Mouse (Mus musculus): ENCODE results near the gene 9930111J21Rik2. TPM values are rescaled to one million over a fixed set of nuclear protein-coding genes. Genes with fewer than 3 reads are reported as not detected.
"Not testable (repeated sequence)": the region's sequence is repeated elsewhere in the genome, so short reads cannot be mapped to it uniquely, and the experiment has no call there.

The 9930111J21Rik2 gene
- total RNA-seq, 2 experiments from 2014 or later = 0.56 to 1.0 TPM

DNA sequence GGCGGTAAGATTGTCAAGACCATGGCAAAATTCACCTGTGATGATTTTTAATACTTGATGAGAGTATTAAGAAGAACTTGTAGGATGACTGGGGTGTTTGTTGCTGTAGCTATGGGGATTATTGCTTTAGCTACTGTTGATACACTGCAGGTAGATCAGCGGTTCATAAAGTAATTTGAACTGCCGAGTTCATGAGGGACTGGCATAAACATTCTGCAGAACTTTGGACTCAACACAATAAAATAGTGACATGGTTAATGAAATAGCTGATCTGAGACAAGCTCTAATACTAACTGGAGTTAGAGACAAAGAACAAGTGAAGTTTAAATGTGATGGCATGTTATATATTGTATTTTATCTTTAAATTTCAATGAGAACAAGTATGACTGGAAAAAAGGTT, 27.7 kb upstream of the 9930111J21Rik2 start:
- DNase-seq = no peak
- intact Hi-C loops (cut with DNase I) = no loop called here

DNA sequence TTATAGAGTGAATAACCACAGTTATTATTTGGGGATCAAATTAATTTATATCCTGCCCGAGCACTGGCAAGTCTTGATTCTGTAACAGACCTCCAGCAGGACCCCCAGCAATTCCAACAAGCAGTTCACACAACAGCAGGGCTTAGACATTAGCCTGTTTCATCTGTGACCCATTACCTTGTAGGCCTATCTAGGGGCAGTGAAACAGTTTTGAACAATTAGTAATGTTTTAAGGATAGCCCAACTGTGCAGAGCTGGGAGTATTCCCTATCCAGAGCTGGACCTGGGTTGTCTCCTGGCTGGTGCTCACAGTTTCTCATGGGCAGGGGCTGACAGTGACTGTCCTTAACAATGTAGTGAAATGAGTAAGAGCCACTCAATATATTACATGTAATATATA, 26.0 kb upstream of the 9930111J21Rik2 start:
- intact Hi-C loops (cut with DNase I) = loop anchor here (1.0 kb wide), 1 partner anchor 155 kb away; no protein-coding TSS in a partner anchor
- DNase-seq = no peak

DNA sequence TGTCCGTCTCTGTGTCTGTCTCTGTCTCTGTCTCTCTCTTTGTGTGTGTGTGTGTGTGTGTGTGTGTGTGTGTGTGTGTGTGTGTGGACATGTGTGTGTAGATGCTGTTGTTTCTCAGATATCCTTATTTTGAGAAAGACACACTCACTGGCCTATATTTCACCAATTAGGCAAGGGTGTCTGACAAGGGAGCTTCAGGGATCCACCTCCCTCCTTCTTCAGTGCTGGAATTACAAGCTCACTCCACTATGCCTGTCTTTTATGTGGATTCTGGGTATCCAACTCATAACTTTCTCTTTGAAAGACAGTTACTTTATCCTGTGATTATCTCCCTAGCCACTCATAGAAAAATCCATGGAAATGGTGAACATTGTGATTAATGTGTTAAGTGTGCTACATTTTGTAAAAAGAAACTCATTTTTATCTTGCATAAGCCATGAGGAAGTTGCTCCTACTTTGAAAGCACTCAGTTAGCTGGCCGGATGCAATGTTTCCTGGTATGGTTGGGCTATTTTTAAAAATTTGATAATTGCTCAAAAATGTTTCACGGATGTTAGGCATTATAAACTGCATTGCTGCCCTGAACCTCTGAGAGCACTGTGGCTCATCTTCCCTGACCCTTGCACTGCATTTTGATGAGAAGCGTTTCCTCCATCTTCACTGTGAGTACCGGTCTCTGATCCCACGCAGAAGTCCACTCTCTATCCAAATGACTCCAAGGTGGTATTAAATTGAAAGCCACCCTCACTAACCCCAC, 25.1 kb upstream of the 9930111J21Rik2 start, which contains the start of gene Ifi47:
Ifi47 (plus strand) TSS at position 587 of the 757 bp plus-strand sequence.
- DNase-seq; intact Hi-C loops (cut with DNase I): not testable (repeated sequence)

DNA sequence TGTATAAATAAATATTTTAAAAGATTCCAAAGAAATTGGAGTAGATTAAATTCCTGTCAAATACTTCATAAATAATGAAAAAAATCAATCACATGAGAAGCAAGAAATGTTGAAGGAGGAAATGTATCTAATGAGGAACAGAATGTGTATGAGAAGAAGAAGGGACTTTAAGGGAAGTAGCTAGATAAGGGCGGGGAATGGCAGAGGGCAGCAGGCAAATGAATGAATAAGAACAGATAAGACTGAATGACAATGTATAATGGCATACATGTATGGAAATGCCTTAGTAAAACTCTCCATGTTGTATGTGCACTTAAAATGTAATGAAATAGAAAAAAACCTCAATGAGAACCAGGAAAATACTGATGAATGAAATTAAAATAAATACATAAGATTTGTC, 17.3 kb upstream of the 9930111J21Rik2 start:
- intact Hi-C loops (cut with DNase I) = no loop called here
- no peak for DNase-seq

DNA sequence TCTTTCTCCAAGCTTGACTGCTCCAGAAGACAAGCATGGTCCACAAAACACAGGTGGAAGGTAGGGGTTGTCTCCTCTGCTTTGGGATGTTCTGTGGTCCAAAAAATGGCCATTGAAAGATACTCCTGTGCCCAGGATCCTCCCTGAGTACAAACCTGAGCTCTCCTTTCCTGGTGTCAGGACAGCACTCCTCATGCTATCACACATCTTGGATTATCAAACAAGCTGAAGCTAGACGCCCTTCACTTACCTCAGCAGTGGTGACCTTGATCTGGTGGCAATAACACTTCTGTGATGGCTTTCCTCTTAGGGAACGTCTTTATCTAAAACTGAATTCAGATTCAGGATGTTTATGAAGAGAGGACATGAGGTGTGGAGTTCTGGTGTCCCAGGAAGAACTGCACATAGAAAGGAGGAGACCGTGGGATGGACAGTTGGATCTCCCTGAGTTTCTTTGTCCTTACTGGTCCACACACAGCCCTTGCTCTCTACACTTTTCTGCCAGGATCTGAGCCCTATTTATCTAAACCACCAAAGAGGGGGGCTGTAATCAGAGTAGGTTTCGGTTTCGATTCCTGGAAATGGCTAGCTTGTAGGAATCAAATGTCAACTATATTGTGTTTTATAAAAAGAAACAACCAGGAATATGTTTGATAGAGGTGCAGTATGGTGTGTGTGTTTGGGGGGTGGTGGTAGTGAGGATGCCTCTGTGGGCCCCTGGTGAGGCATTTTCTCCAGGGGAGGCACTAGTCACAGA, 12.8 kb upstream of the 9930111J21Rik2 start, which contains the start of gene Tgtp2:
Tgtp2 (minus strand) TSS at position 494 of the 757 bp plus-strand sequence.
- intact Hi-C loops (cut with DNase I); DNase-seq: not testable (repeated sequence)

DNA sequence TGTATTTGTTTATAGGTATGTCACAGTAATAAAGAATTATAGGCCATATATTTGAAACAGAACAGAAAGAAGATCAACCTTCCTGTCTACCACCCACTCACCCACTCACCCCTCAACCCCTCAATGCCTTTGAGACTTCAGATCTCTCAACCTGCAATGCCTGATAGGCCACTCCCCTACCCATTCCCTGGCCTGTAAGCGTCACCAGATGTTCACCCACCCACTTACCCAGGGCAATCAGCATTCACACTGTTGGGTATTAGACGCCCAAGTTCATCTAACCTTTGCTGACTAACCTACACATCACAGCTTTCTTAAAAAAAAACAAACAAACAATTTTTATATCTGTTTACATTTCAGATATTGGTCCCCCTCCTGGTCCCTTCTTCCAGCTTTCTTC, 10.8 kb upstream of the 9930111J21Rik2 start:
- intact Hi-C loops (cut with DNase I); DNase-seq: not testable (repeated sequence)

DNA sequence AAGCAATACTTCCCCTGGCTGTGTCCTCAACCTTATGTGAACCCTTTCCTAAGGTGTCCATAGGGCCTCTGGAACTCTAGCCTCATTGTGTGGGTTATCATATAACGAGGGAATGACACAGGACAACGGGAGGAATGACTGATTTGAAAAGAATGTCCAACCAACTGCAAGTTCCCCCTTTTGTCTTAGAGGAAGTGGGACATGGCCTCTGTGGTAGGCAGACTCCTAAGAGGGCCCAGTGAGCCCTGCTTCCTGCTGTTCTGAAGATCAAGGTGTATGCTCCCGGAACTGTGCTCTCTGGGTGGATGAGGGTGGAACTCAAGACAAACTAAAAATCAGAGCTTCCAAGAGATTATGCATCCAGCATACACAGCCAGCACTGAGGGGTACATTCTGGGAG, 9.0 kb upstream of the 9930111J21Rik2 start:
- intact Hi-C loops (cut with DNase I); DNase-seq: not testable (repeated sequence)

DNA sequence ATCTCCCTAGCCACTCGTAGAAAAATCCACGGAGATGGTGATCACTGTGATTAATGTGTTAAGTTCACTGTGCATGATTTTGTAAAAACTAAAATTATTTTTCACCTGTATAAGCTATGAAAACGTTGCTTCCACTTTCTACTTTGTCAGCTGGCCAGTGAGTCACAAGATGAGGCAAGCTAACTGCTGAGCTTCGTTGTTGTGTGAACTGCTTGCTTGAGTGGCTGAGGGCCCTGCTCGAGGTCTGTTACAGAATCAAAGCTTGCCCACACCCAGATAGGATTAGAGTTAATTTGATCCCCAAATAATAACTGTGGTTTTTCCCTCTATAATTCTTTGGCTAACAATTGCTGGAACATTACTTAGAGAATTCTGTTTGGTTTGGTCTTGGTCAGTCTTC, 852 bp upstream of the 9930111J21Rik2 start:
- DNase-seq; intact Hi-C loops (cut with DNase I): not testable (repeated sequence)

DNA sequence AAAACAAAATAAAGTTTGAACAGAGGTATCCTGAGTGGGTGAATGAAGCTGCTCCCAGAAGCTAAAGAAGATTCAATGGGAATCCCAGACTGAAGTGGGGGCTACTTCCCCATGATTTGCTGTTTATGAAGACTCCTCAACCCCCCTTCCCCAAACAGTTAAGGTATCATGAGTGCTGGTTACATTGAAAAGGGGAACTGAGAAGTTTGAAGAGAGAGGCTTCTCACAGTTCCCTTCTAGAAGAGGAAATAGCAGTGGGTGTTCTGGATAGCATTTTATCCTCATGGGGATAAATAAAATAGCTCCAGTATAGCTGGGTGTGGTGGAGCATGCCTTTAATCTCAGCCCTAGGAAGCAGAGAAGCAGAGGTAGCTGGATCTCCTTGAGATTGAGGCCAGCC, 978 bp downstream of the 9930111J21Rik2 start:
- DNase-seq; intact Hi-C loops (cut with DNase I): not testable (repeated sequence)

DNA sequence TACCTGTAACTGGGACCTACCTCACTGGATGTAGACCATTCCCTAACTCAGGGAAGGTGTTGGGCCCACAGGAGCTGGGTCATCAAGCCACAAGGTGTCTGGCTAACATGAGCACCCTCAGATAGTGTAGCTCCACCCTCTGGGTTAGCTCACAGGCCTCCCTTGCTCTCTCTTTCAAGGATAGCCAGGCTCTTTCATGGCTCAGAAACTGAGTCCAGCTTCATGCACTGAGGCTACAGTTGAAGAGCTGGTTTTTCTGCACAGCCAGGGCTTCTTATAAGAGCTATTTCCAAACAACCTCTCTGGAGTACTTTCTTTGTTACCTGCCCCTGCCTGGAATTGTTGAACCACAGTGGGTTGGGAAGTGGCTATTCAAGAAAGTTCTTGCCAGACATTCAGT, 39.0 kb downstream of the 9930111J21Rik2 start:
- DNase-seq; intact Hi-C loops (cut with DNase I): not testable (repeated sequence)

DNA sequence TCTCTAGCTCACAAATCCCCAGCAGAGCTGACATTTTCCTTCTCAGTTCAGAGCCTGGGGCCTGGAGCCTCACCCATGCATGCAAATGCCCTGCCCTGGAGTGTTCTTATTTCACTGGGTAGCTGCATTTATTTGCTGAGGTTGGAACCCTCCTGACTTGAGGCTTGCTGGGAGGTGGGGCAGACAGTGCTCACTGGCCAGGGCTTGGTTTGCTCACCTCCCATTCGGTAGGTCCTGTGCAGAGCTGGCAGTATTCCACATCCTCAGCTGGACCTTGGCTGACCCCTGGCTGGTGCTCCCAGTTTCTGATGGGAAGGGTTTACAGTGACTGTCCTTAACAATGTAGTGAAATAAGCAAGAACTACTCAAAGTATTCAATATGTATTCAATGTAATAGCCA, 44.3 kb downstream of the 9930111J21Rik2 start:
- intact Hi-C loops (cut with DNase I); DNase-seq: not testable (repeated sequence)

DNA sequence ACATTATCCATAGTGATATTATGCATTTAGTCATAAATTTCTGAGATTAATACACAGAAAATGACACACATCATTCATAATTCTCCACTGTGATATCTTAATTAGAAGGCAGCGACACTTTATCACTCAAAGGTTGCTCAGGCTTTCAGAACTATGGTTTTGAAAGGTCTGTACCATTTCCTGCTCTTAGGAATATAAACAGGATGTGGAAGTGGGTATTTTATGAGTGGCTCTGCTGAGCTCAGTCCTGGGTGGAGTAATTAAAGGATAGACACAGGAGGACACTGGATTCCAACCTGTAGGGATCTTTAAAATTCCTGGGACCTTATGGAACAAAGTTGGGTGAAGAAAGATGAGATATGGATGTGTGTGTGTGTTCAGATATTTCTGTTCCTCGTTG, 44.7 kb downstream of the 9930111J21Rik2 start:
- intact Hi-C loops (cut with DNase I); DNase-seq: not testable (repeated sequence)

DNA sequence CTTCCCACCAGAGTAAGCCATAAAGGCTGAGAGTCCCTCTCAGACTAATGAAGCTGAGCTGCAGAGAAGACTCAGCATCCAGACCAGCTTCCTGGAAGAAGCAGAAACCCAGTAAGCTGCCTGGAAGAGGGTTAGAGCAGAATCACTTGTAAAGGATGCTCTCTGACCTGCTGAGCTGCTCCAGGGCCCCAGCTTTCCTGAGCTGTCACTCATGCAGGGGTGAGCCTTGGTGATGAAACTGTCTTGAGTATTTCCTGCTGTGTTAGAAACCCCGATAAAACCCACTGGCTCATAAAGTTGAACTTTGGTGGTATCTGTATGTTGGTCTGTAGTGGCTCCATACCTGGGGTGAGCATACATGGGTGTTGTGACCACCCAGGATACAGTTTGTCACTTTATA, 50.6 kb downstream of the 9930111J21Rik2 start:
- intact Hi-C loops (cut with DNase I) = not testable (repeated sequence)

DNA sequence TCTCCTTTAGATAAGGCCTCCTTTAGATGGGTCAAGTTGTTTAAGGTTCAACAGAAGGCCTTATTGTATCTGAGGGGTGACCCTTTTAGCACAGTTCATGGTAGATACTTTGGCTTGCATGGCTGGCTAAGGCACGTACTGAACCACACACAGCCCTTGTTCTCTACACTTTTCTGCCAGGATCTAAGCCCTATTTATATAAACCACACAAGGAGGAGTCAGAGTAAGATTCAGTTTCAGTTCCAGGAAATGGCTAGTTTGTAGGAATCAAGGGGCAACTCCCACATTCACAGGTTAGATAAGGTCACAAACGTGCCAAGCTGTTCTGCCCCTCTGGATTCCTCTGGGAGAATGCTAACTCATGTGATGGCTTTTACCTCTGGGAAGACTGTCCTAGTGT, 57.0 kb downstream of the 9930111J21Rik2 start, which contains the start of gene Tgtp1:
Tgtp1 (minus strand) TSS at position 155 of the 400 bp plus-strand sequence.
- DNase-seq; intact Hi-C loops (cut with DNase I): not testable (repeated sequence)

More for the DNA sequence above, 50.6 kb downstream of the 9930111J21Rik2 start:
- not testable (repeated sequence) for DNase-seq

DNA sequence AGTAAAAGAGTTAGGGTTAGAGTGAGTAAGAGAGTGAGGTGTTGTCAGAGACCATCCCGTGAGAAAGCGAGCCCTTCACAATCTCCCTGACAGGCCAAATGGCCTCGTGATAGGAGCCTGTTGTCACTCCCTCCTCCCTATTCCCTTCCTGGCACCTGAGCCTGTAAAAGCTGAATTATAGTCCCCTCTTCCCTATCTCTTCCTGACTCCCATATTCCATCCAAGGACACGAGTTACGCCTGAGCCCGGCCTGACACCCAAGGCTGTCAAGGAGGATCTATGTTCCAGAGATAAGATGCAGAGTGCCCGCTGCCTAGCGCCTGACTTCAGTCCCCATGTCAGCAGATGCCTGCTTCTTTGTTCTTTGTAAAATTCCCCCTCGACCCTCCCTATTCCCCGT, 57.7 kb downstream of the 9930111J21Rik2 start:
- DNase-seq; intact Hi-C loops (cut with DNase I): not testable (repeated sequence)

DNA sequence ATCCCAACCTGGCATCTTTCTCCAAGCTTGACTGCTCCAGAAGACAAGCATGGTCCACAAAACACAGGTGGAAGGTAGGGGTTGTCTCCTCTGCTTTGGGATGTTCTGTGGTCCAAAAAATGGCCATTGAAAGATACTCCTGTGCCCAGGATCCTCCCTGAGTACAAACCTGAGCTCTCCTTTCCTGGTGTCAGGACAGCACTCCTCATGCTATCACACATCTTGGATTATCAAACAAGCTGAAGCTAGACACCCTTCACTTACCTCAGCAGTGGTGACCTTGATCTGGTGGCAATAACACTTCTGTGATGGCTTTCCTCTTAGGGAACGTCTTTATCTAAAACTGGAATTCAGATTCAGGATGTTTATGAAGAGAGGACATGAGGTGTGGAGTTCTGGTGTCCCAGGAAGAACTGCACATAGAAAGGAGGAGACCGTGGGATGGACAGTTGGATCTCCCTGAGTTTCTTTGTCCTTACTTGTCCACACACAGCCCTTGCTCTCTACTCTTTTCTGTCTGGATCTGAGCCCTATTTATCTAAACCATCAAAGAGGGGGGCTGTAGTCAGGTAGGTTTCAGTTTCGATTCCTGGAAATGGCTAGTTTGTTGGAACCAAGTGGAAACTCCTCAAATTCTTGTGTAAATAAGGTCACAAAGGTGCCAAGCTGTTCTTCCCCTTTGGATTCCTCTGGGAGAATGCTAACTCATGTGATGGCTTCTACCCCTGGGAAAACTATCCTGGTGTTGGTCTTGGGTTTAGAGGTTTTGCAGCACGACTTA, 59.1 kb downstream of the 9930111J21Rik2 start, which contains the start of gene Gm12185:
Gm12185 (minus strand) TSS at position 487 of the 781 bp plus-strand sequence.
- intact Hi-C loops (cut with DNase I); DNase-seq: not testable (repeated sequence)

DNA sequence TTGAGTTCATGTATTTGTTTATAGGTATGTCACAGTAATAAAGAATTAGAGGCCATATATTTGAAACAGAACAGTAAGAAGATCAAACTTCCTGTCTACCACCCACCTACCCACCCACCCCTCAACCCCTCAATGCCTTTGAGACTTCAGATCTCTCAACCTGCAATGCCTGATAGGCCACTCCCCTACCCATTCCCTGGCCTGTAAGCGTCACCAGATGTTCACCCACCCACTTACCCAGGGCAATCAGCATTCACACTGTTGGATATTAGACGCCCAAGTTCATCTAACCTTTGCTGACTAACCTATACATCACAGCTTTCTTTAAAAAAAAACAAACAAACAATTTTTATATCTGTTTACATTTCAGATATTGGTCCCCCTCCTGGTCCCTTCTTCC, 61.1 kb downstream of the 9930111J21Rik2 start:
- intact Hi-C loops (cut with DNase I); DNase-seq: not testable (repeated sequence)

DNA sequence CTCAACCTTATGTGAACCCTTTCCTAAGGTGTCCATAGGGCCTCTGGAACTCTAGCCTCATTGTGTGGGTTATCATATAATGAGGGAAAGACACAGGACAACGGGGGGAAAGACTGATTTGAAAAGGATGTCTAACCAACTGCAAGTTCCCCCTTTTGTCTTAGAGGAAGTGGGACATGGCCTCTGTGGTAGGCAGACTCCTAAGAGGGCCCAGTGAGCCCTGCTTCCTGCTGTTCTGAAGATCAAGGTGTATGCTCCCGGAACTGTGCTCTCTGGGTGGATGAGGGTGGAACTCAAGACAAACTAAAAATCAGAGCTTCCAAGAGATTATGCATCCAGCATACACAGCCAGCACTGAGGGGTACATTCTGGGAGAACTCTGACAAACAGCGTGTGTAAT, 62.8 kb downstream of the 9930111J21Rik2 start:
- intact Hi-C loops (cut with DNase I); DNase-seq: not testable (repeated sequence)

DNA sequence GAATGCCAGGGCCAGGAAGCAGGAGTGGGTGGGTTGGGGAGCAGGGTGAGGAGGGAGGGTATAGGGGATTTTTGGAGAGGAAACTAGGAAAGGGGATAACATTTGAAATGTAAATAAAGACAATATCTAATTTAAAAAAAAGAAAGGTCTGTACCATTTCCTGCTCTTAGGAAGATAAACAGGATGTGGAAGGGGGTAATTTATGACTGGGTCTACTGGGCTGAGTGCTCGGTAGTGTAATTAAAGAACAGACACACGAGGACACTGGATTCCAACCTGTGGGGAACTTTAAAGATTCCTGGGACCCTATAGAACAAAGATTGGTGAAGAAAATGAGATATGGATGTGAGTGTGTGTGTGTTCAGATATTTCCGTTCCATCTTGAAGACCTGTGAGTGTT, 68.2 kb downstream of the 9930111J21Rik2 start:
- DNase-seq; intact Hi-C loops (cut with DNase I): not testable (repeated sequence)

DNA sequence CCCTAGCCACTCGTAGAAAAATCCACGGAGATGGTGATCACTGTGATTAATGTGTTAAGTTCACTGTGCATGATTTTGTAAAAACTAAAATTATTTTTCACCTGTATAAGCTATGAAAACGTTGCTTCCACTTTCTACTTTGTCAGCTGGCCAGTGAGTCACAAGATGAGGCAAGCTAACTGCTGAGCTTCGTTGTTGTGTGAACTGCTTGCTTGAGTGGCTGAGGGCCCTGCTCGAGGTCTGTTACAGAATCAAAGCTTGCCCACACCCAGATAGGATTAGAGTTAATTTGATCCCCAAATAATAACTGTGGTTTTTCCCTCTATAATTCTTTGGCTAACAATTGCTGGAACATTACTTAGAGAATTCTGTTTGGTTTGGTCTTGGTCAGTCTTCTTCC, 71.0 kb downstream of the 9930111J21Rik2 start:
- DNase-seq; intact Hi-C loops (cut with DNase I): not testable (repeated sequence)

Data from left cerebral cortex, postnatal 4 days (tissue).